Mouse (Mus musculus) mesoderm, embryonic 11.5 days (tissue): Measurements from ENCODE around the gene Sat2.

Experiments
- DNase-seq: peaks from one replicate; pipeline ENCODE4 v3.0.0-alpha.2; 2012; ENCODE audit warnings: low read depth, low spot score

Sat2 gene

DNA sequence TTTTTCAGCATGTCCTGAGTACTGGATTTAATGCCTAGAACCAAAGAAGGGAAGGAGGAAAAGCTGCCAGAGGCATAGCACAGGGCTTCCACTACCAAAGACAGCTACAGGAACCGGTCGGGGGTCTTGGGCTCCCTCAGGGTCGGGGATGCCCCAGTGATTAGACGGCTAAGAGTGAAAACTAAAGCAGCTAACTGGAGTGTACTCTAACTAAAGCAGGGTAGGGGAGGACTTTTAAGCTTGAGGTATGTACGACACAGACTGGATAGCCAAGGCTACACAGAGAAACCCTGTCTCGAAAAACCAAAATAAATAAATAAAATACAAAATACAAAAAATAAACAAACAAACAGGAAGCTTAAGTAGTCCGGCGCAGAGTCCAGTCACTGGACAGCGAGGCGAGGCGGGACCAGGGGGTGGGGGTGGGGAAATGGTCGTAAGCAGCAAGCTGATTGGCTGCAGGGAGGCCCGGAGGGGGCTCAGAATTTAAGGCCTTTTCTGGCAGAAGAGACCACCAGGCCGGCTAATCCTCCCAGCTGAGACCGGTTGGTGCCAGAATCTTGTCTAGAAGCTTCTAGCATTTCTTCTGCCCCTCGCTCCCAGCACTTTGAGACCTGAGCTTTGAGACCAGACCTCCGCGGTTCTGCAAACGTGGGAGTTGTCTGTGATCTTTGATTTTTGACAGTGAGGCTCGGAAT, at the start of gene Sat2:
Gene Sat2, plus strand, starts transcription at position 454 of the 698 bp plus-strand sequence.
- DNase-seq = peak; percentile 85

GRCm38 (mm10) chr11:69575220-69575619, 46.6 kb upstream of the Sat2 start:
- DNase-seq = peak; percentile 56

GRCm38 (mm10) chr11:69576307-69576706, 45.5 kb upstream of the Sat2 start:
- DNase-seq = no peak

GRCm38 (mm10) chr11:69578301-69578700, 43.5 kb upstream of the Sat2 start:
- DNase-seq = no peak

DNA sequence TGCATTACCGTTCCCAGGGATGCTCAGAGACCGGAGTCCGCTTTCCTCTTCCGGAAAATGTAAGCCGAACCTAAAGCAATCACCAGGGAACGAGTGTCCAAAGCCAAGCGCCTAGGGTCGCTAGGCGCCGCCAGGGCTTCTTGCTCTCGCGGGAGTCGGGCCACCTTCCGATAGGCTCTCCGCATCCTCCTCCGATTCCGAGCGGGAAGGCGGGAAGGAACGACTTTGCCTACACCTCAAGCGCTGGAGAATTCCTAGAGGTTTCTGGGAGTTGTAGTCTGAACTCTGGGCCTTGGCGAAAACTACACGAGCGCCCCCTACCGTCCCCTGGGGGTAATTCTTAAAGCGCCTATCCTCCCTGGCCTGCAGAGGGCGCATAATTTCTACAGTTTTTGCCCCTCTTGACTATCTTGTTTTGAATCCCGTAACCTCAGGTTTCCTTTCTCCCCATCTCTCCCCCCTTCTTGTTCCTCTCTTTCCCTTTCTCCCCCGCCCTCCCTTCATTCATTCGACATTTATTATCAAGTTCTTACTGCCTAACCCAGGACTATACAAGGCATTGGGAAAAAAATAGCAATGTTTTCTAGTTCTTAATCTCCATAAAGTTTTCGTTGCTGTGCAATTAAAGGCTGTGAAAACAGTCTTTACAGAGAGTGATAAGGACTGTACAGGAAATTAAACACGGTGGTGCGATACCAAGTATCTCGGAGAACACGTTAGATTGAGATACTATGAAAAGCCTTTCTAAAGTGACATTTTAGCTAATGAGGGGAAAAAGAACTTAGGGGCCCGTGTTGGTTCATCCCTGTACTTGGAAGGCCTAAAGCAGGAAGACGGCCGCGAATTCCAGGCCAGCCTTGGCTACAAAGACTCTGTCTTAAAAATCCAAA, 42.5 kb upstream of the Sat2 start:
- peak; percentile 99 for DNase-seq

DNA sequence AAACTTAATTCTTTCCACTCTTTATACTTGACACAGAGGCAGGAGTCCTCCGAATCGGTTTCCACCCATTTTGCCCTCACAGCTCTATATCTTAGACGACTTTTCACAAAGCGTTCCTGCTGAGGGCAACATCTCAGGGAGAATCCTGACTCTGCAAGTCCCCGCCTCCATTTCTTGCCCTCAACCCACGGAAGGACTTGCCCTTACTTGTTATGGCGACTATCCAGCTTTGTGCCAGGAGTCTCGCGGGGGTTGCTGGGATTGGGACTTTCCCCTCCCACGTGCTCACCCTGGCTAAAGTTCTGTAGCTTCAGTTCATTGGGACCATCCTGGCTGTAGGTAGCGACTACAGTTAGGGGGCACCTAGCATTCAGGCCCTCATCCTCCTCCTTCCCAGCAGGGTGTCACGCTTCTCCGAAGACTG, 41.7 kb upstream of the Sat2 start, which contains the start of the genes Wrap53 and Trp53:
Gene Wrap53, minus strand, starts transcription at position 165 of the 424 bp plus-strand sequence.
Gene Trp53, plus strand, starts transcription at position 269 of the 424 bp plus-strand sequence.
- peak; percentile 95 for DNase-seq

- DNase-seq = no peak
Measured at GRCm38 (mm10) chr11:69580572-69581146, 41.2 kb upstream of the Sat2 start.

DNA sequence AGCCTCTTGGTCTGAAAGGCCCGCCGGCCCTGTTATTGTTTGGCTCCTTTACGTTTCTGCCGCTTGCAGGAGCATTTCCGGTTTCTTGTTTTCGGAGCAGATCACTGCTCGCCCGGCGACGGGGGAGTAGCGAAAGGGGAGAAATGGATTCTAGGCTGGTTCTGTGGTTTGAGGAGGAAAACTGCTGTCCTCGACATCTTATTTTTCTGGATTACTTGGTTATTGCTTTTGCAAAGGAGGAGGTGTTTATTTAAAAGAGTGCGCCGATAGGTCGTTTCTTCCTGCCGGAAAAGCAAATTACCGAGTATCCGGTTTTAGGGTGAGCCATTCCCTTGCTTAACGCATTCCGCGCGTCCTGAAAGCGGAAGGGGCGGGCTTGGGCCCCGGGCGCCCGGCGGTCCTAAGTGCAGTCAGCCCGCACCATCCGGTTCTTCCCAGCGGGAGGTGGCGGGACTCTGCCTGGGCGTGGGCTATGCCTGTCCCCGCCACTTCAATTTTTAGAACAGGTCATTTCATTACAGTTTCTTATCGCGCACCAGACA, 40.6 kb upstream of the Sat2 start:
- peak; percentile 95 for DNase-seq

DNA sequence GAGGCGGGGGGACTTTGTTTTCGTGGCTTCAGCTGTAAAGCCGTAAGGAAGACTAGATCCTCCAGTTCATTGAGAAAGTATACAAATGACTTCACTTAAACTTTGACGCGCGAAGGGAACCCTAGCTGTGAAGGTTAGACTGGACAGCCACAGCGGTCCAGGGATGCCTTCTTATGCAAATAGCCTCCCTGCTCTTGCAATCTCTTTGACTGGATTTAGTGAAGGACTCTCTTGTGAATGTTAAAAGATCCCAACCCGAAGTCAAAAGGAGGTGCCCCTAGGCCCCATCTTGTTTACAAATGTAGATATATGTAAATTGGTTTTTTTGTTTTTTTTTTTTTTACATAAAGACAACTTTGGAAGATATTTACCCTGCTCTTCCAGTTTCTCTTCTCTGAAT, 40.0 kb upstream of the Sat2 start:
- no peak for DNase-seq

DNA sequence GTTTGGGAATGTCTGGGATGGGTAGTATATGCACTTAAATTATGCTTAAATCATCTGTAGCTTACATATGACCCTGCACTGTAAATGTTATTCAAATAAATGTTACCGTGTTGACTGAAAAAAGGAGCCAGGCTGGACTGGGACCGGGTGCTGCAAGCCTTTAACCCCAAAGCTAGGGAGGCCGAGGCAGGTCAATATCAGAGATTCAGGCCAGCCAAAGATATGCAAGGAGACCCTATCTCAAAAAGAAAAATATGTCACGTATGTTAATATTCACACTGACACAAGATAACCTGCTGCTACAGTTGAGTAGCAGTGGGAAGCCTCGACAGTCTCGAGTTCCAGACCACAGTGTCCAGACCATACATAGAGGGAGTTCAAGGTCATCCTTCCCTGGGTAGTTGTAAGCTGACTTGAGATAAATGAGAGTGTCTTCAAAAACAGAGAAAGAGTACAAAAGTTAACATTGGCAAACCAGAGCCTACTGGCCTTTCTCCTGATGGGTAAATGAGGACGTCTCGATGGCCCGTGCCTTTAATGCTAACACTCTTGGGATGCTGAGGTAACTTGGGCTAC, 39.5 kb upstream of the Sat2 start:
- no peak for DNase-seq

DNA sequence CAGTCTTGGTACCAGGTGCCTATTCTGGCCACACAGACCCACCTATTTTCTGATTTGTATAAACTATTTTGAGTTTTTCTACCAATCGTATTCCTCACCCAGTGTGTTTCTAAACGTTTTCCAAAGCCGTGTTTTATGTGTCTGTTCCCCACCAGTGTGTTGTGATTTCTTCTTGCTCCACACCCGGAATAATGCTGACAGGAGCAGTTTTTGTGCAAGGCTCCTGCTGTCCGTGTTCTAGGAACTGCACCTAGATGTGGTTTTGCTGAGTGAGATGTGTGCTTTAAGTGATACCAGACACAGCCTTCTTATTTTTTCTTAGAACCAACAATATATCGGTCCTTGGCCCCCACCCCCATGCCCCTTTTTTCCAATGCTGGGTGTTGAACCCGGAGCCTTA, 37.8 kb upstream of the Sat2 start:
- DNase-seq = no peak

DNA sequence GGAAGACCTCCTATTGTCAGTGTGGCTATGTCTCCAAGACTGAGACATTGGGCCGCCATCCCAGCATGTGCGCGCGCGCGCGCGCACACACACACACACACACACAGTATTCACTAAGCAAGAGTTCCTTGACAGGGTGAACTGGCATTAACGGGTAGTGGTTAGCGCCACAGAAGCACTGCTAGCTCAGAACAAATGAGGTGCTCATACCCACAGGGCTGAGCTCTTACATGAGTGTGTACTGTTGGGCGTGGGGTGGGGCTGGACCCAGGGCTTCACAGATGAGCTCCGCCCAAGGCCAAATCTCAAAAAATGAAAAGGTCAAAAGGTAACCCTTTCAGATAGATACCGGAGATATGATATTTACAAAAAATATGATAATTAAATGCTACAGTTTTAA, 36.9 kb upstream of the Sat2 start:
- DNase-seq = no peak

- no peak for DNase-seq
Measured at GRCm38 (mm10) chr11:69585718-69586325, 36.0 kb upstream of the Sat2 start.

- no peak for DNase-seq
Measured at GRCm38 (mm10) chr11:69589207-69589834, 32.5 kb upstream of the Sat2 start.

GRCm38 (mm10) chr11:69590622-69591021, 31.2 kb upstream of the Sat2 start:
- DNase-seq = no peak

- DNase-seq = no peak
Measured at GRCm38 (mm10) chr11:69591424-69591823, 30.4 kb upstream of the Sat2 start.

- DNase-seq = no peak
Measured at GRCm38 (mm10) chr11:69591899-69592637, 29.8 kb upstream of the Sat2 start.

DNA sequence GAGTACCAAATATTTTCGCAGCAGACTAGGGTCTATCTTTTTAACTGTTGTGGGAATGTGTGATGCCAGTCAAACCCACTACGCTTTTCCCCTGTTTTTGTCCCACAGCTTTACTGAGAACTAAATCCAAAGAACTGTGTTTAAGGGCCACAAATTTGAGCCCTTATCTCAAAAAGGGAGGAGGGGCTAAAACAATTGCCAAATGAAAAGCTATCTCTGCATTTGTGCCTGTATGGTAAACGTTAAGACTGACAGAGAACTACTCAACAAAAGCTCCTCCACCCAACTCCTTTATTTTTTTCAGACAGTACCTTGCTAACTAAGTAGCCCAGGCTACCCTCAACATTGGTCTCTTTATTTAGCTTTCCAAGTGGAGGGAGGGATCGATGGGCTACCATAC, 29.0 kb upstream of the Sat2 start:
- no peak for DNase-seq

GRCm38 (mm10) chr11:69594853-69595252, 27.0 kb upstream of the Sat2 start:
- DNase-seq = no peak

DNA sequence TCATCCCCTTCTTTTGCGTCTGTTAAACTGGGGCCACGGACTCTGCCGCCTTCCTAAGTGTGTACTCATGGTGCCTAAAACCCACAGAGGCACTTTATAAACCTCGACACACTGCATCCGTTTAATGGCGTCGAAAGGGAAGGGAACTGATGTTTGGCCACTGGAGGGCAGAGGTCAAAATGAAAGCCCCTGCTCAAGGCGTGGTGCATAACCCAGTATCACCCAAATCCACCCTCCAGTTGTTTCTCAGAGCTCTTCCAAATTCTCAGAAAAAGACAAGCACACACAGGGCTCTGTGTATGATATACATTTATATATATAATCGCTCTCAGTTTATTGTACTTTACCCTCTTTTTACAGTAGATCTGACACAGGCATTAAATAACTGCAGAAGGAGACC, 22.4 kb upstream of the Sat2 start:
- no peak for DNase-seq
